Mouse (Mus musculus) forebrain, embryonic 13.5 days (tissue): ENCODE measurements around the gene Rreb1. TPM values are rescaled to one million over a fixed set of nuclear protein-coding genes. Genes with fewer than 3 reads are reported as not detected.

Source experiments
- ATAC-seq: fragments of 200-750 bp; cut with Nextera tagmentation; 2 replicates; pipeline ENCODE4 v1.8.0; 2017
- H3K27ac ChIP-seq: fragments of 300-500 bp; sonication (generic); 2 replicates; pipeline ENCODE4 v1.5.1; 2015; ENCODE audit warnings: inconsistent platforms, mild to moderate bottlenecking, moderate library complexity
- H3K27me3 ChIP-seq: fragments of 300-500 bp; sonication (generic); 2 replicates; pipeline ENCODE4 v1.6.1; 2015; ENCODE audit warnings: mild to moderate bottlenecking, inconsistent platforms
- H3K36me3 ChIP-seq: fragments of 300-500 bp; sonication (generic); 2 replicates; pipeline ENCODE4 v1.6.1; 2015; ENCODE audit warnings: mild to moderate bottlenecking, inconsistent platforms; ENCODE audit not compliant: poor library complexity, severe bottlenecking
- H3K4me1 ChIP-seq: fragments of 300-500 bp; sonication (generic); 2 replicates; pipeline ENCODE4 v1.6.1; 2015; ENCODE audit warnings: inconsistent platforms
- H3K4me2 ChIP-seq: fragments of 300-500 bp; sonication (generic); 2 replicates; pipeline ENCODE4 v1.6.1; 2015; ENCODE audit warnings: inconsistent platforms, mild to moderate bottlenecking, moderate library complexity
- H3K4me3 ChIP-seq: fragments of 300-500 bp; sonication (generic); 2 replicates; pipeline ENCODE4 v1.5.1; 2015; ENCODE audit warnings: mild to moderate bottlenecking, inconsistent platforms
- H3K9ac ChIP-seq: fragments of 300-500 bp; sonication (generic); 2 replicates; pipeline ENCODE4 v1.6.1; 2015; ENCODE audit warnings: mild to moderate bottlenecking, inconsistent platforms
- H3K9me3 ChIP-seq: fragments of 300-500 bp; sonication (generic); replicated peaks from 2 replicates; pipeline ENCODE4 v1.6.1; 2016; ENCODE audit warnings: inconsistent platforms
- WGBS: fragments of 180-500 bp; shearing (Covaris S2); methylation state at CpG from one replicate; pipeline ENCODE4 v1.1.7; 2015; 5-methylcytosine and 5-hydroxymethylcytosine counted together
- polyA plus RNA-seq: library from polyadenylated mRNA; unstranded; fragments of >200 nt; fragmentation: Nextera tagmentation; extraction: Ambion mirVana; gene quantifications from 2 replicates; pipeline ENCODE4 v1.2.1, GENCODE M21; 2015

Gene Rreb1
- polyA plus RNA-seq, 1 experiment from 2014 or later, result 1.7 TPM

DNA sequence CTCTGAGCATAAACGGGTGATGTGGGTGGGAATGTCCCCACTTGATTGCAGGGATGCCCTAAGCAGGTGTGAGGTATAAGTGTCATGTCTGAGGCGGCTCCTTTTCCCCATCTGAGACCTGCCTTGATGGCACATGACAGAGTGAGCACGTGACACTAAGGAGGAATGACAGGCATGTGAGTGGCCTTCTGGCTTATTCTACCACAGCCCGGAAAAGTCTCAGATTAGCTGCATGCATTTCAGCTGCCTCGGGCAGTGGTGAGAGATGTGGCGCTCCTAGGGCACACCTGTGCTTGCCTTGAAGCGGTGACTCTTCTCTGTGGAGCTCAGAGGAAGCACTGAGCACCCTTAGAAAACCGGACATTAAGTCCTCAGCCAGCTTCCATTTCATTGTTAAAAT lies 167.2 kb downstream of the Rreb1 start:
- no peak overlapping the region for H3K27ac ChIP-seq
- peaks cover 4% of the 10 kb centered on the region; the same call in 1 of the 2 replicates for H3K4me1 ChIP-seq
- H3K9ac ChIP-seq, result no peak overlapping the region
- no peaks in the 10 kb centered on the region for H3K27me3 ChIP-seq
- H3K4me2 ChIP-seq, result no peak overlapping the region
- 82% methylated on average over 8 of the region's 8 CpGs for WGBS
- no peak overlapping the region for H3K4me3 ChIP-seq
- H3K36me3 ChIP-seq, result no peaks in the 10 kb centered on the region
- ATAC-seq, result 0 out of 2 replicates have a peak, but pooled peaks have one; percentile 29
- H3K9me3 ChIP-seq, result no peaks in the 10 kb centered on the region

DNA sequence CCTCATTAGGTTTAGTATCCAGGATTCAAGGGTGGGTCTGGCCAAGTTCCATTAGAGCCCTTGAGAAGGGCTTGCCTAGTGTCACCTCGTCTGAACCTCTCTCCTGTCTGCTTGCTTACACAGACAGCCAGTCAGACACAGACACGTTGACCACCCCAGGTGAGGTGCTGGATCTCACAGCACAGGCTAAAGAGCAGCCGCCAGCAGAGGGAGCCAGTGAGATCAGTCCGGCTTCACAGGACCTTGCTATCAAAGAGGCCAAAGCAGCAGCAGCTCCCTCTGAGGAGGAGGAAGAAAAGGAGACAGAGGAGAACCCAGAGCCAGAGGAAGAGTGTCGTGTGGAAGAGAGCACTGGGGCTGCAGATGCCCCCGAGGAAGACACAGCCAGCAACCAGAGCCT lies 168.5 kb downstream of the Rreb1 start:
- H3K4me3 ChIP-seq, result no peak overlapping the region
- H3K9ac ChIP-seq, result no peak overlapping the region
- 14% methylated on average over 6 of the region's 6 CpGs for WGBS
- H3K9me3 ChIP-seq, result no peaks in the 10 kb centered on the region
- no peaks in the 10 kb centered on the region for H3K36me3 ChIP-seq
- no peaks in the 10 kb centered on the region for H3K27me3 ChIP-seq
- H3K4me1 ChIP-seq, result peaks cover 4% of the 10 kb centered on the region; the same call in 1 of the 2 replicates
- ATAC-seq, result peak; percentile 57; the same call in 1 of the 2 replicates
- H3K27ac ChIP-seq, result no peak overlapping the region
- no peak overlapping the region for H3K4me2 ChIP-seq

DNA sequence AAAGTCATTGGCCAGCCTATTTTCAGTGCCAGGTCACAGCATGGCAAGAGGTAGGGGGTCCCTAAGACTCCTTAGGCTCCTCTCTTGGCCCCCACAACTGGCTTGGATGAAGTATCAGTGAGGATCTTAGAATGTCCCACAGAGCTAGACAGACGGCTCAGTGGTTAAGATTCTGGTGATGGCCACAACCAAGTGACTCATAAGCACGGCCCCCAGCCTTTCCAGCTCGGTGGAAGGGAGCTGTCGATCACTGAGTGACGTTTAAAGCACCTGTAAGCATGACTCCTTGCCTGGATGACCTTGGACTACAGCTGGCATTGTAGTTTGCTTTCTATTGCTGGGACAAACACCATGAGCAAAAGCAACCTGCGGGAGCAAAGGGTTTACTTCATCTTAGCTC lies 174.8 kb downstream of the Rreb1 start:
- Histone ChIP-seq H3K27ac (no peak overlapping the region), H3K4me1 (no peaks in the 10 kb centered on the region), H3K27me3 (no peaks in the 10 kb centered on the region), H3K4me3 (no peak overlapping the region), H3K4me2 (no peak overlapping the region), H3K9me3 (no peaks in the 10 kb centered on the region), H3K9ac (no peak overlapping the region), H3K36me3 (no peaks in the 10 kb centered on the region)
- WGBS, result 82% methylated on average over 6 of the region's 6 CpGs
- ATAC-seq, result no peak

DNA sequence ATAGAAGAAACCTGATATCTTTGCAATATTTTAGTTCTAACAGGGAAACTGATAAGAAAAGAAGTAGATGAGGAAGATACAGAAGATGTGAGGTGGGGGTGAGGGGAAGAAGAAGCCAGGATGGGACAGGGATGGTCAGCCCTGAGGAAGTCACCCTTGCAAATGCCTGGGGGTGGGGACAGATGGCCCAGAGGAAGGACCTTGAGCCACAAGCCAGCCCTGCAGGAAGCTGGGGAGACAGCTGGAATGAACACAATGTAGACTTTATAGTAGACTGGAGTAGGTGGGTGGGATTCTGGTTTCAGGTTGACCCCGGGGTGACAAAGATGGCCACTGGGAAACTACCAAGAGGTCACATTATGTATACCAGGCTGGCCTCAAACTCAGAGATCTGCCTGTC lies 176.1 kb downstream of the Rreb1 start:
- Histone ChIP-seq H3K27ac (no peak overlapping the region), H3K4me2 (no peak overlapping the region), H3K9me3 (no peaks in the 10 kb centered on the region), H3K9ac (no peak overlapping the region), H3K27me3 (no peaks in the 10 kb centered on the region), H3K4me1 (no peaks in the 10 kb centered on the region), H3K36me3 (no peaks in the 10 kb centered on the region), H3K4me3 (no peak overlapping the region)
- 94% methylated on average over 1 of the region's 1 CpGs for WGBS
- ATAC-seq, result no peak

DNA sequence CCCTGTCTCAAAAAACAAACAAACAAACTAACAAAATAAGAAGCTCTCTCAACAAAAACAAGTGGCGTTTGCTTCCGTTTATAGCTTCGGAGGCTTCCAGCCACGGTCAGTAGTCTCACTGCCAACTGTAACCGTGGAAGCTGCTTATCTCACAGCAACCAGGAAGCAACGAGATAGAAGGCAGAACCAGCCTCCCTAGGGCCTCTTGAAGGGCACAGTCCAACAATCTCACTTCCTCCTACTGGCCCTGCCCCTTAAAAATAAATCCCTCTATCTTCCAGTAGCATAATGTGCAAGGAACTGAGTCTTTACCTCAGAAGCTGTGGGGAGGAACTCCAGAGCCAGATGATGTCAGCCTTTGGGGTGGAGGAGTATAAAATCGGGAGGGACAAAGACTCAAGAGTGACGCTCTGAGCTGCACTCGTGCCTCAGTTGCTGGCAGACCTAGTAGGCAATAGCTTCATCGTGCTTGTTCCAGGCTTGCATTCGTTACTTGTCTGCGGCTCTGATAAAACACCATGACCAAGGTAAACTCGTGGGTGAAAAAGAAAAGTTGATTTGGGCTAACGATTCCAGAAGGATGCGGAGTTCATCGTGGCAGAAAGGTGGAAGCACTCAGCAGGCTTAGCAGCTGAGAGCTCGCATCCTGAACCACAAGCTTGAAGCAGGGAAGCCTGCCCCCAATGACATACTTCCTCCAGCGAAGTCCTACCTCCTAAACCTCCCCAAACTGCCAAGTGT lies 180.5 kb downstream of the Rreb1 start:
- Histone ChIP-seq H3K9me3 (no peaks in the 10 kb centered on the region), H3K27ac (no peak overlapping the region), H3K9ac (no peak overlapping the region), H3K4me2 (no peak overlapping the region), H3K4me3 (no peak overlapping the region), H3K36me3 (no peaks in the 10 kb centered on the region), H3K27me3 (no peaks in the 10 kb centered on the region), H3K4me1 (peaks cover 2% of the 10 kb centered on the region; the same call in 1 of the 2 replicates)
- ATAC-seq, result no peak
- WGBS, result 88% methylated on average over 18 of the region's 18 CpGs

DNA sequence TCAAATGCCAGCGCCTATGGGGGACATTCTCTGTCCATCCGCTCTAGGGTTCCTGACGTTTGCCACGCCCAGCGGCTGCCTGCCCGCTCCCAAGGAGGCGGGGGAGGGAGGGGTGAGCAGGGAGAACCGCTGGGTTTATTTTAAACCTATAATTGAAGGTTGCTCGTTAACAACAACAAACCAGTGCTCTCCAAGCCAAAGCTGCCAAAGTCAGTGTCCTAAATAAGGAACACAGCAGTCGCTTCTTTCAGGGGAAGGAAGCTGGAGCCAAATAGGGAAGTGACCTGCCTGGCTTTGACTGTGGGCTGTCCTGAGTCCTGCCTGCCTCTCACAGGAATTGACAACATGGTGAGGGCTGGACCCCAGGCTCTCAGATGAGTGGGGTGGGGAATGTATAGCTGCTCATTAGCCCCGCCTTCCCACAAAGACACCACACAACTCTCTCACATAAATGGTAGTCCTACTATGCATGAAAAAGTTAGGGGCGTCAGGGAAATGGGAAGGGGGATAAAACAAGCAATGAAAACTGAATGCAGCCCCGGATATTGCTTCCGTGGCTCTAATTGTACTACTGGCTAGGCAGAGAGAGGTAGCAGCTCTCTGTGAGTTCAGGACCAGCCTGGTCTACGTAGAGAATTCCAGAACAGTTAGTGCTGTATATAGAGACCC lies 181.2 kb downstream of the Rreb1 start:
- Histone ChIP-seq H3K4me1 (peaks cover 9% of the 10 kb centered on the region), H3K4me3 (no peak overlapping the region), H3K4me2 (no peak overlapping the region), H3K9me3 (no peaks in the 10 kb centered on the region), H3K27me3 (0 out of 2 replicates have a peak, but pooled peaks cover 3% of the 10 kb centered on the region), H3K27ac (no peak overlapping the region), H3K36me3 (no peaks in the 10 kb centered on the region), H3K9ac (no peak overlapping the region)
- 77% methylated on average over 15 of the region's 15 CpGs for WGBS
- ATAC-seq, result no peak

DNA sequence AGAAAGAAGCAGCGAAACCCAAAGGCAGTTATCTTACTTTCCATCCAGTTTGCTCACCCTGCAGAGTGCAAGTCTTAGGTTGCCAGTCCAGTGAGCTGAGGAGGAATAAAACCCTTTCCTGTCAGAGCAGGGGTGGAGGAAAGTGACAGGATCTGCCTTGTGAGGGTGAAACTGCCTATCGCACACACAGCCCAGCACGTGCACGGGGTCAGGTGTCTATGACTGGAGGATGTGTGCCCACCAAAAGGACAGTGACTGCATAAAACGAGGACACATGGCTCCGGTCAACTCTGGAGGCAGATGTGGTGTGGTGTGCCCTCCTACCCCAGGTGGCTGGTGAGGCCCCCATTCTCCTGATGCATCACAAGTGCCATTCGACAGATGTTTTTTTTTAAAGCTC lies 181.7 kb downstream of the Rreb1 start:
- Histone ChIP-seq H3K9me3 (no peaks in the 10 kb centered on the region), H3K27me3 (0 out of 2 replicates have a peak, but pooled peaks cover 7% of the 10 kb centered on the region), H3K9ac (no peak overlapping the region), H3K27ac (no peak overlapping the region), H3K36me3 (no peaks in the 10 kb centered on the region), H3K4me3 (no peak overlapping the region), H3K4me2 (no peak overlapping the region), H3K4me1 (peaks cover 15% of the 10 kb centered on the region)
- no peak for ATAC-seq
- WGBS, result 91% methylated on average over 7 of the region's 7 CpGs

DNA sequence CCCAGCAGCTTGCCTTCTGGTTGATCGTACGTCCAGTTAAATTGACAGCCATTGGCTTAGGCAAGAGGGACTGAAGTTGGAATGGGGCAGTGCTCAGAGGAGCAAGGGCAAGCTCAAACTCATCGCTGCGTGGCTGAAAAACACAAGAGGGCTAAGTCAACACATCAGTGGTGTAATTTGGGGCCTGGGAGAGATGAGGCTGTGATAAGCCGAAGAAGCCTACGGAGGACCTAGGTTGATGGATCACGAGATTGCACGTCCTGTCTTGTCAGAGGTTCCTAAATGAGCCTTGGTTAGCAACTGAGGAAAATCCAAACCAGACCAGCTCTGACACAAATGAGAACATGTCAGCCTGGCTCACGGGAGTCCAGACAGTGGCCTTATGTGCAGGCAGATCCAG lies 184.3 kb downstream of the Rreb1 start:
- H3K27me3 ChIP-seq, result 0 out of 2 replicates have a peak, but pooled peaks cover 7% of the 10 kb centered on the region
- H3K27ac ChIP-seq, result no peak overlapping the region
- H3K36me3 ChIP-seq, result no peaks in the 10 kb centered on the region
- no peak overlapping the region for H3K9ac ChIP-seq
- WGBS, result 90% methylated on average over 9 of the region's 9 CpGs
- no peak overlapping the region for H3K4me2 ChIP-seq
- H3K4me3 ChIP-seq, result no peak overlapping the region
- no peaks in the 10 kb centered on the region for H3K9me3 ChIP-seq
- peaks cover 23% of the 10 kb centered on the region for H3K4me1 ChIP-seq
- no peak for ATAC-seq

DNA sequence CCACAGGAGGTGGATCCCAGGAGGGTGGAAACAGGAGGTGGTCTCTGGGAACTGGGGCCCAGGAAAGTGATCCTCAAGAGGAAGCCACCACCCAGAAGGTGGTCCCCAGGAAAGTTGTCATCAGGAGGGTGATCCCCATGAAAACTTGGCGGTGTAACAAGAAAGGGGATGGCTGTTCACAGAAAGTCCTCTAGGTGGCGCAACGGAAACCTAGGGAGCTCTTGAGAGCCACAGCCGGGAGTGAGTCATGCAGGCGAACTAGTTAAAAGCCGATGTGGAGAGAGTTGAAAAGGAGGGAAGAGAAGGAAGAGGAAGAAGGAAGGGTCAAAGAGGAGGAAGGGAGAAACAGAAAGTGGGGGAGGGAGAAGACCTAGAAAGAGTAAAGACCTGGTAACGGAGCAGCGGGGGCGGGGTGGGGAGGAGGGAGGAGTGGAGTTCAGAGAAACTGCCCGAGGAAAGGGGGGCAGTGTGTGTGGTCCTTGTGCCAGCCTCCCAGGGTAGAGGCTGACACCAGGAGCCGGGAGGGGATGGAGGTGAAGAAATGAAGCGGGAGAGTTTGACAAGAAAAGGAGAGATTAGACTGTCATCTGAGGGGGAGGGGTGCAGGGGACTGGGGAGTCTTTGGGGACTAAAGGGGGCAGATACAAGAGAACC lies 185.3 kb downstream of the Rreb1 start:
- peak overlapping the region; percentile 34; the same call in 1 of the 2 replicates for H3K9ac ChIP-seq
- peak overlapping the region; percentile 33 for H3K4me3 ChIP-seq
- 1% methylated on average over 12 of the region's 12 CpGs for WGBS
- no peak overlapping the region for H3K27ac ChIP-seq
- H3K4me2 ChIP-seq, result peak overlapping the region; percentile 57
- peak; percentile 20; the same call in 1 of the 2 replicates for ATAC-seq
- H3K4me1 ChIP-seq, result peaks cover 23% of the 10 kb centered on the region
- H3K9me3 ChIP-seq, result no peaks in the 10 kb centered on the region
- no peaks in the 10 kb centered on the region for H3K36me3 ChIP-seq
- H3K27me3 ChIP-seq, result 0 out of 2 replicates have a peak, but pooled peaks cover 7% of the 10 kb centered on the region

DNA sequence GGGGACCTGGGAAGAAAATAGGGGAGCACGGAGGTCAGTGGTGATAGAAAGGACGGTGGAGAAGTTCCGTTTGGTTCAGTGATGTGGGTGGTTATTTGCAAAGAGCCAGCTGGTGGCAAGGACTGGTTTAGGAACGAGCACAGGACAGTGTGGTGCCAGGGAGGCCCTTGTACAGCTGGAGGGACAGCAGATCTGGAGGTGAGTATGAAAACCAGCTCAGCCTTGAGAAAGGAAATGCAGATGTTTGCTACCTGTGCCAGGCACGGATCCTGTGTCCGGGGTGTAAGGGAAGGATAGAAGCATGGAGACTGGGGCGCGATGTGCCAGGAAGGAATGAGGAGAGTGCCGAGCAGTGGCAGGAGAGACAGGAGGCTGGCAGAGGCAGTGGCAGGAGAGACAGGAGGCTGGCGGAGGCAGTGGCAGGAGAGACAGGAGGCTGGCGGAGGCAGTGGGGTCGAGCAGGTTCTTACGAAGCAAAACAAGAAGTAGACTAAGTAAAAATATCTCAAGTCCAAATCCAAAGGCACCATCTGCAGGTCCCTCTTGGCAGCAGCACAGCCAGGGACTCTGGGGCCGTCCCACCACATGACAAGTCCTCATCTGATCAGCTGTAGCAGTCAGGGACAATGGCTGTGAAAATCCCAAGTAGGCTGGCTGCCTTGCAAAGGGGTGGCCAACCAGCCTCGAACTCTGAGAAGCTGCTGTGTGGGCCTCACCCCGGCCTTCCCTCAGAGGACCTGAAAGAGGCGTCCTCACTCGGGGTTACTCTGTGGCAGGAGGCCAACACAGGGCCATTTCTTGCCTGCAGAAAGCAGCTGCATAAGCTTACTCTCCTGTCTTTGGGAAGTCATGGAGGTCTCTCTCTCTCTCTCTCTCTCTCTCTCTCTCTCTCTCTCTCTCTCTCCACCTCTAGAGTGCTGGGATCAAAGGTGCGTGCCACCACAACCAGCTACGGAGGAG lies 186.2 kb downstream of the Rreb1 start:
- no peak for ATAC-seq
- H3K9ac ChIP-seq, result 0 out of 2 replicates have a peak overlapping the region, but pooled peaks have one; percentile 34

More for the DNA sequence above, 186.2 kb downstream of the Rreb1 start:
- no peaks in the 10 kb centered on the region for H3K9me3 ChIP-seq
- 33% methylated on average over 20 of the region's 20 CpGs for WGBS
- peak overlapping the region; percentile 33; the same call in 1 of the 2 replicates for H3K4me3 ChIP-seq
- peaks cover 23% of the 10 kb centered on the region for H3K4me1 ChIP-seq
- H3K27ac ChIP-seq, result no peak overlapping the region
- H3K4me2 ChIP-seq, result peak overlapping the region; percentile 57
- no peaks in the 10 kb centered on the region for H3K36me3 ChIP-seq
- 0 out of 2 replicates have a peak, but pooled peaks cover 7% of the 10 kb centered on the region for H3K27me3 ChIP-seq
